Mouse (Mus musculus) ES-Bruce4 (cell line): ENCODE measurements at regions not wholly inside any gene's neighbourhood (a gene's known extent, or its start where the extent isn't known, plus 50 kb on each side); places are given as distances from the start of the nearest gene placed in this dataset.

Experiments
- CTCF ChIP-seq: IDR thresholded peaks from one replicate; pipeline ENCODE4 v1.8.1; 2011; ENCODE audit warnings: low read depth, low read length
- POLR2A ChIP-seq: IDR thresholded peaks from one replicate; pipeline ENCODE4 v1.8.1; 2011; ENCODE audit warnings: low read length; ENCODE audit not compliant: insufficient read depth

DNA sequence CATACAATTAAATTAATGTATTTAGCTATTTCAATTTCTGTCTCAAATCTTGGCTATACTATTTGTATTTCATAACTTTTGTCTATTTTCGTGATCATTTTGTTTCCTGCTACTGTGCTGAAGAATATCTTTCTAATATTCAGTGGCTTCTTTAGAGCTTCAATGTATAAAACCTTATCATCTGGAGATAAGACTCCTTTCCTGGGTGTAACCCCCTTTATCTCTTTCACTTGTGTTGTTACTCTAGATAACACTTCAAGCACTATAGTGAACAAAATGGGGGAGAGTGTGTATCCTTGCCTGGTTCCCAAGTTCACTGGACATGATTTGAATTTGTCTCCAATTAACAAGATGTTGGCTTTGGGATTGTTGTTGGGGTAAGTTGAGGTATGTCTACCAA, 341.5 kb downstream of the 1700017N19Rik start:
- TF ChIP-seq CTCF, result no peak
- no peak for TF ChIP-seq POLR2A
